Comparison of ENCODE assay signal across 20 mouse cellular contexts in the genomic region with DNA sequence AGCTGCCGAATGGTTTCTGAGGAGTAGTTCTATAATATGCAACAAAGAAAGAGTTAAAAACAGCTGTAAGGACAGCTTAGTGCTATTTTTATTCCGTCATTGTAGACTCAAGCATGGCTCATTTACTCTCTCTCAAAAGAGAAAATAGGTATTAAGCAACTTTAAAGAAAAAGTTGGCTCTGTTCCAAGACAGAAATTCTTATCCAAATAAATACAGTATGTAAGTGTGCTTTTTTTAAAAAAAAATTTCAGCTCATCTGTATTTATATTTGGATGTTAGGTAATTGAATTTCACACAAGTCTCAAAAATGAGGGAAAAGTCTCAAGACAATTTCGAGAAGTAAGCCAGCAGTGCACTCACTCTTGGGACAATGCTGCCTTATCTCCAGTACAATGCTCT. TPM values are rescaled to one million over a fixed set of nuclear protein-coding genes. Genes with fewer than 3 reads are reported as not detected.
DNase-seq lines count a peak whose midpoint lies in the region; ATAC-seq lines count a peak whose summit lies in the region.
"Had no signal": no experiment of that assay in that cellular context is flagged by ENCODE, and none has a peak within 500 bp of the region (broad histone marks: within the 10 kb centered on the region; RNA-seq: fewer than 3 reads in every experiment).

No protein-coding gene starts in this region.

- H3K27ac ChIP-seq in forebrain, embryonic 14.5 days (ENCODE audit: low read depth, low read length): no peak overlapping the region
- no peak overlapping the region for H3K27ac ChIP-seq in forebrain, embryonic 15.5 days (replicated peaks)
- no peak overlapping the region for H3K27ac ChIP-seq in lung, embryonic 15.5 days
- no peak overlapping the region for H3K27ac ChIP-seq in limb, embryonic 13.5 days
- H3K27ac ChIP-seq: heart, embryonic 15.5 days; hindbrain, embryonic 10.5 days; liver, embryonic 13.5 days; midbrain, embryonic 13.5 days had no signal

- H3K4me2 ChIP-seq in forebrain, embryonic 14.5 days (ENCODE audit: low read length): peak overlapping the region; percentile 93; the same call in 1 of the 2 replicates
- H3K4me2 ChIP-seq in forebrain, embryonic 15.5 days (replicated peaks): no peak overlapping the region
- H3K4me2 ChIP-seq in lung, embryonic 15.5 days: peak overlapping the region; percentile 93
- peak overlapping the region; percentile 89 for H3K4me2 ChIP-seq in limb, embryonic 13.5 days (replicated peaks)
- H3K4me2 ChIP-seq: heart, embryonic 15.5 days; liver, embryonic 13.5 days; midbrain, embryonic 13.5 days had no signal

- peaks cover 12% of the 10 kb centered on the region for H3K4me1 ChIP-seq in forebrain, embryonic 14.5 days (ENCODE audit: control insufficient read depth, insufficient read depth, low read length)
- peaks cover 20% of the 10 kb centered on the region for H3K4me1 ChIP-seq in forebrain, embryonic 15.5 days
- peaks cover 18% of the 10 kb centered on the region for H3K4me1 ChIP-seq in lung, embryonic 15.5 days
- H3K4me1 ChIP-seq in limb, embryonic 13.5 days: peaks cover 28% of the 10 kb centered on the region
- H3K4me1 ChIP-seq: liver, embryonic 13.5 days had no signal

- no peak overlapping the region for H3K4me3 ChIP-seq in forebrain, embryonic 14.5 days (ENCODE audit: low read depth, low read length)
- no peak overlapping the region for H3K4me3 ChIP-seq in forebrain, embryonic 15.5 days
- peak overlapping the region; percentile 50 for H3K4me3 ChIP-seq in lung, embryonic 15.5 days
- peak overlapping the region; percentile 52 for H3K4me3 ChIP-seq in limb, embryonic 13.5 days
- H3K4me3 ChIP-seq: heart, embryonic 15.5 days; hindbrain, embryonic 10.5 days; liver, embryonic 13.5 days; midbrain, embryonic 13.5 days had no signal

- H3K36me3 ChIP-seq in forebrain, embryonic 14.5 days (ENCODE audit: control insufficient read depth, insufficient read depth, low read length): no peaks in the 10 kb centered on the region
- no peaks in the 10 kb centered on the region for H3K36me3 ChIP-seq in forebrain, embryonic 15.5 days
- H3K36me3 ChIP-seq in lung, embryonic 15.5 days: no peaks in the 10 kb centered on the region
- no peaks in the 10 kb centered on the region; the same call in 1 of the 2 replicates for H3K36me3 ChIP-seq in limb, embryonic 13.5 days
- H3K36me3 ChIP-seq: G1E; heart, embryonic 15.5 days; hindbrain, embryonic 10.5 days; liver, embryonic 13.5 days; midbrain, embryonic 13.5 days had no signal

- H3K9me3 ChIP-seq in forebrain, embryonic 14.5 days (replicated peaks; ENCODE audit: control insufficient read depth, low read length): no peaks in the 10 kb centered on the region
- H3K9me3 ChIP-seq in forebrain, embryonic 15.5 days: no peaks in the 10 kb centered on the region
- no peaks in the 10 kb centered on the region for H3K9me3 ChIP-seq in lung, embryonic 15.5 days
- H3K9me3 ChIP-seq in limb, embryonic 13.5 days: no peaks in the 10 kb centered on the region
- H3K9me3 ChIP-seq: G1E; heart, embryonic 15.5 days; hindbrain, embryonic 10.5 days; liver, embryonic 13.5 days; midbrain, embryonic 13.5 days had no signal

- no peak overlapping the region for H3K9ac ChIP-seq in forebrain, embryonic 14.5 days (ENCODE audit: low read length)
- no peak overlapping the region for H3K9ac ChIP-seq in forebrain, embryonic 15.5 days (replicated peaks)
- H3K9ac ChIP-seq in lung, embryonic 15.5 days: no peak overlapping the region
- H3K9ac ChIP-seq in limb, embryonic 13.5 days: no peak overlapping the region; the same call in 1 of the 2 replicates
- H3K9ac ChIP-seq: heart, embryonic 15.5 days; liver, embryonic 13.5 days; midbrain, embryonic 13.5 days had no signal

- ATAC-seq in forebrain, embryonic 14.5 days: no peak
- no peak for ATAC-seq in forebrain, embryonic 15.5 days (replicated peaks)
- no peak for ATAC-seq in lung, embryonic 15.5 days (ENCODE audit: borderline replicate concordance, extremely low read depth, low FRiP score, low TSS enrichment)
- ATAC-seq in limb, embryonic 13.5 days (ENCODE audit: low FRiP score, low read depth): no peak
- ATAC-seq in erythroid progenitor cell, adult 5-6 weeks (replicated peaks; ENCODE audit: low FRiP score, poor library complexity, severe bottlenecking): no peak
- ATAC-seq: midbrain, embryonic 13.5 days had no signal

- DNase-seq in forebrain, embryonic 14.5 days (ENCODE audit: low spot score): peak; percentile 51
- no peak for DNase-seq in lung, postnatal 14 days
- DNase-seq in NIH3T3 (ENCODE audit: low read depth): peak; percentile 69
- DNase-seq in adrenal gland, postnatal 36 days: no peak
- DNase-seq: adrenal gland, postnatal 10 days; cerebellum, adult 9-10 months; kidney, adult 18-20 months; kidney, postnatal 25 days; layer of hippocampus, adult 9-11 months; liver, embryonic 13.5 days; right cerebral cortex, postnatal 14 days; thymus, adult 2 months had no signal

- peaks cover 25% of the 10 kb centered on the region for H3K27me3 ChIP-seq in forebrain, embryonic 14.5 days (replicated peaks; ENCODE audit: control insufficient read depth, insufficient read depth, low read length)
- H3K27me3 ChIP-seq in forebrain, embryonic 15.5 days: peaks cover 31% of the 10 kb centered on the region
- peaks cover 38% of the 10 kb centered on the region for H3K27me3 ChIP-seq in lung, embryonic 15.5 days
- H3K27me3 ChIP-seq in limb, embryonic 13.5 days: peaks cover 58% of the 10 kb centered on the region

- 5% methylated on average over 3 of the region's 3 CpGs for WGBS in forebrain, embryonic 14.5 days
- WGBS in forebrain, embryonic 15.5 days: 3% methylated on average over 3 of the region's 3 CpGs
- WGBS in lung, embryonic 15.5 days: 17% methylated on average over 3 of the region's 3 CpGs
- WGBS in limb, embryonic 13.5 days: 34% methylated on average over 3 of the region's 3 CpGs

RNA-seq across cellular contexts. Expression of a gene that starts 2.4 kb away (rescaled TPM):
- 0.91 and 1.7 TPM in 2 replicates for polyA plus RNA-seq in forebrain, embryonic 14.5 days (2014; fragmentation: Nextera tagmentation; extraction: Ambion mirVana)
- polyA plus RNA-seq in forebrain, embryonic 15.5 days (2015; fragmentation: Nextera tagmentation; extraction: Ambion mirVana): 0.89 and 1.2 TPM in 2 replicates
- 10.1 and 11.0 TPM in 2 replicates for polyA plus RNA-seq in lung, embryonic 15.5 days (2015; fragmentation: Nextera tagmentation; extraction: Ambion mirVana)
- 13.6 and 16.0 TPM in 2 replicates for polyA plus RNA-seq in limb, embryonic 13.5 days (2015; fragmentation: Nextera tagmentation; extraction: Ambion mirVana)
- total RNA-seq in adrenal gland, postnatal 36 days (2021): 1 to 10 TPM in 1 of 2 experiments, not detected in 1; 2.2 TPM
- not detected in 2 replicates for total RNA-seq in erythroid progenitor cell, adult 5-6 weeks (2015; ENCODE audit: low replicate concordance)
- total RNA-seq in erythroid progenitor cell, adult 5-6 weeks (2017; ENCODE audit: low replicate concordance): not detected in 2 replicates
- total RNA-seq: G1E had no signal
- polyA plus RNA-seq: G1E; liver, embryonic 13.5 days had no signal

Comparison
In these comparisons a context has a peak if more than half of its experiments do, and no peak if none do; other contexts are left out.
1. DNase-seq: peak in forebrain, embryonic 14.5 days (single experiment) and NIH3T3 (single experiment); none in lung, postnatal 14 days (single experiment) and adrenal gland, postnatal 36 days (0 of 2).
2. H3K4me3 ChIP-seq: peak in lung, embryonic 15.5 days (single experiment) and limb, embryonic 13.5 days (single experiment); none in forebrain, embryonic 14.5 days (single experiment) and forebrain, embryonic 15.5 days (single experiment).